In genomic region chr11:121221321-121222010, GRCm38 (mm10) we compare ENCODE assay signal across 21 mouse cellular contexts. TPM values are rescaled to one million over a fixed set of nuclear protein-coding genes. Genes with fewer than 3 reads are reported as not detected.
DNase-seq lines count a peak whose midpoint lies in the region; TF ChIP-seq lines count a peak whose summit lies in the region.
"Had no signal": no experiment of that assay in that cellular context is flagged by ENCODE, and none has a peak within 500 bp of the region (broad histone marks: within the 10 kb centered on the region; RNA-seq: fewer than 3 reads in every experiment).

No protein-coding gene starts in this region.

- TF ChIP-seq CTCF in lung, adult 2 months (IDR thresholded peaks at IDR 0.05; ENCODE audit: insufficient read depth, low read length), result no peak

- intact Hi-C loops in heart, postnatal 36 days (cut with DNase I), result no loop called here
- intact Hi-C loops in left cerebral cortex, postnatal 10 days (cut with DNase I), result no loop called here

- no peaks in the 10 kb centered on the region for H3K4me1 ChIP-seq in lung, adult 2 months (ENCODE audit: control insufficient read depth, insufficient read depth, low read length)
- H3K4me1 ChIP-seq: embryonic facial prominence, embryonic 15.5 days; forebrain, embryonic 10.5 days; hindbrain, embryonic 12.5 days; limb, embryonic 15.5 days; midbrain, embryonic 13.5 days had no signal

- TF ChIP-seq POLR2A in lung, adult 2 months (IDR thresholded peaks at IDR 0.05; ENCODE audit: borderline replicate concordance, extremely low read depth, low read depth, low read length), result no peak

- H3K4me3 ChIP-seq in lung, adult 2 months (replicated peaks; ENCODE audit: extremely low read depth, low read depth, low read length), result no peak overlapping the region
- H3K4me3 ChIP-seq: embryonic facial prominence, embryonic 15.5 days; forebrain, embryonic 10.5 days; gastrocnemius, adult 2 months; hindbrain, embryonic 12.5 days; limb, embryonic 15.5 days; midbrain, embryonic 13.5 days had no signal

- 81% methylated on average over 6 of the region's 6 CpGs for WGBS in lung, adult 2 months

- DNase-seq in heart, postnatal 4 days, result peak; percentile 65
- no peak for DNase-seq in heart, postnatal 36 days
- DNase-seq in cerebellum, adult 11-12 months, result peak; percentile 73
- DNase-seq in cerebellum, postnatal 14 days, result peak; percentile 72 to 85
- DNase-seq in adrenal gland, postnatal 10 days, result no peak
- no peak for DNase-seq in left cerebral cortex, postnatal 10 days (ENCODE audit: extremely low spot score in 1 of 2, low spot score in 2 of 2)
- DNase-seq in lung, adult 2 months, result no peak
- DNase-seq: adrenal gland, postnatal 14 days; embryo, embryonic 11 days; gastrocnemius, adult 2 months; kidney, adult 8-10 months; kidney, postnatal 25 days; liver, postnatal 0 days; lung, postnatal 4 days; spleen, adult 18-20 months; thymus, adult 2 months had no signal

RNA-seq across cellular contexts. Expression of gene Cybc1, which starts 7.7 kb away (rescaled TPM):
- 10 to 100 TPM; 11.8 to 12.5 TPM for total RNA-seq in heart, postnatal 4 days (2021)
- total RNA-seq in heart, postnatal 36 days (2021), result 10 to 100 TPM in 1 of 2 experiments, 1 to 10 TPM in 1; 7.5 to 10.9 TPM
- total RNA-seq in adrenal gland, postnatal 10 days (2021), result 10 to 100 TPM; 17.3 to 18.7 TPM
- total RNA-seq in left cerebral cortex, postnatal 10 days (2021), result 10 to 100 TPM; 22.8 to 24.7 TPM
- polyA plus RNA-seq in lung, adult 2 months (2012; rRNA removed), result 23.7 and 25.3 TPM in 2 replicates

RNA-seq across cellular contexts. Expression of gene Narf, which starts 15.6 kb away (rescaled TPM):
- total RNA-seq in heart, postnatal 4 days (2021), result 10 to 100 TPM; 58.7 to 62.4 TPM
- 100 to 1,000 TPM in 1 of 2 experiments, 10 to 100 TPM in 1; 97.1 to 105 TPM for total RNA-seq in heart, postnatal 36 days (2021)
- total RNA-seq in adrenal gland, postnatal 10 days (2021), result 10 to 100 TPM; 29.3 to 43.0 TPM
- total RNA-seq in left cerebral cortex, postnatal 10 days (2021), result 10 to 100 TPM; 67.6 to 80.3 TPM
- 16.6 and 21.5 TPM in 2 replicates for polyA plus RNA-seq in lung, adult 2 months (2012; rRNA removed)

RNA-seq across cellular contexts. Expression of gene Ogfod3, which starts 17.0 kb away (rescaled TPM):
- total RNA-seq in heart, postnatal 4 days (2021), result 10 to 100 TPM; 18.7 to 22.2 TPM
- total RNA-seq in heart, postnatal 36 days (2021), result 10 to 100 TPM; 14.7 to 19.1 TPM
- total RNA-seq in adrenal gland, postnatal 10 days (2021), result 10 to 100 TPM; 24.5 to 24.9 TPM
- total RNA-seq in left cerebral cortex, postnatal 10 days (2021), result 1 to 10 TPM; 7.4 to 9.2 TPM
- 11.5 and 14.1 TPM in 2 replicates for polyA plus RNA-seq in lung, adult 2 months (2012; rRNA removed)

RNA-seq across cellular contexts. Expression of gene Hexdc, which starts 17.2 kb away (rescaled TPM):
- 10 to 100 TPM; 17.0 to 17.8 TPM for total RNA-seq in heart, postnatal 4 days (2021)
- 10 to 100 TPM in 1 of 2 experiments, 1 to 10 TPM in 1; 9.2 to 10.5 TPM for total RNA-seq in heart, postnatal 36 days (2021)
- 10 to 100 TPM; 12.6 to 16.4 TPM for total RNA-seq in adrenal gland, postnatal 10 days (2021)
- 10 to 100 TPM; 41.0 to 42.7 TPM for total RNA-seq in left cerebral cortex, postnatal 10 days (2021)
- 13.4 and 13.9 TPM in 2 replicates for polyA plus RNA-seq in lung, adult 2 months (2012; rRNA removed)

RNA-seq across cellular contexts. Expression of gene Foxk2, which starts 38.3 kb away (rescaled TPM):
- 10 to 100 TPM; 30.3 to 34.5 TPM for total RNA-seq in heart, postnatal 4 days (2021)
- 10 to 100 TPM; 16.5 to 17.2 TPM for total RNA-seq in heart, postnatal 36 days (2021)
- total RNA-seq in adrenal gland, postnatal 10 days (2021), result 10 to 100 TPM; 32.7 to 33.3 TPM
- total RNA-seq in left cerebral cortex, postnatal 10 days (2021), result 100 to 1,000 TPM; 118 to 121 TPM
- 30.3 and 34.2 TPM in 2 replicates for polyA plus RNA-seq in lung, adult 2 months (2012; rRNA removed)

Comparison
In these comparisons a context has a peak if more than half of its experiments do, and no peak if none do; other contexts are left out.
1. DNase-seq: peak in heart, postnatal 4 days (single experiment), cerebellum, adult 11-12 months (single experiment) and cerebellum, postnatal 14 days (2 of 2); none in heart, postnatal 36 days (0 of 2), adrenal gland, postnatal 10 days (single experiment), left cerebral cortex, postnatal 10 days (0 of 2) and lung, adult 2 months (single experiment).